Mouse (Mus musculus) liver, embryonic 14.5 days (tissue): ENCODE results near the gene Manba. TPM values are rescaled to one million over a fixed set of nuclear protein-coding genes. Genes with fewer than 3 reads are reported as not detected.

Experiments
- ATAC-seq: fragments of 200-750 bp; cut with Nextera tagmentation; 2 replicates; pipeline ENCODE4 v1.8.0; 2017; ENCODE audit warnings: moderate number of reproducible peaks, mild to moderate bottlenecking, moderate library complexity; ENCODE audit not compliant: insufficient read depth
- DNase-seq, 3 experiments: peaks; one replicate each; pipeline ENCODE4 v3.0.0-alpha.2; 2012 to 2013; ENCODE audit warnings: low read depth in 3 of 3, low spot score in 3 of 3
- H3K27ac ChIP-seq: fragments of 300-500 bp; sonication (generic); 2 replicates; pipeline ENCODE4 v1.5.1; 2014; ENCODE audit warnings: moderate library complexity, mild to moderate bottlenecking, control low read depth, inconsistent platforms
- H3K27me3 ChIP-seq: fragments of 300-500 bp; sonication (generic); 2 replicates; pipeline ENCODE4 v1.6.1; 2014; ENCODE audit warnings: mild to moderate bottlenecking, low read length, moderate library complexity; ENCODE audit not compliant: control insufficient read depth, insufficient read depth
- H3K36me3 ChIP-seq: fragments of 300-500 bp; sonication (generic); replicated peaks from 2 replicates; pipeline ENCODE4 v1.6.1; 2014; ENCODE audit warnings: low read depth; ENCODE audit not compliant: control insufficient read depth, insufficient read depth
- H3K4me1 ChIP-seq, 2 experiments: fragments of 200-500 bp in 1 of 2; fragments of 300-500 bp in 1 of 2; sonication (generic) in 1 of 2; replicated peaks; 2 replicates each; pipeline ENCODE4 v1.6.1; 2012 to 2014; ENCODE audit warnings: antibody characterized with exemption in 1 of 2, inconsistent platforms in 1 of 2, low read length in 1 of 2; ENCODE audit not compliant: control insufficient read depth in 2 of 2, insufficient read depth in 2 of 2
- H3K4me2 ChIP-seq: fragments of 300-500 bp; sonication (generic); 2 replicates; pipeline ENCODE4 v1.6.1; 2014; ENCODE audit warnings: low read depth, mild to moderate bottlenecking, control low read depth, moderate library complexity
- H3K4me3 ChIP-seq, 2 experiments: fragments of 200-500 bp in 1 of 2; fragments of 300-500 bp in 1 of 2; sonication (generic) in 1 of 2; 2 replicates each; pipeline ENCODE4 v1.5.1; 2012 to 2014; ENCODE audit warnings: low read depth in 2 of 2, low read length in 2 of 2, mild to moderate bottlenecking in 2 of 2, control low read depth in 1 of 2, inconsistent platforms in 1 of 2, moderate library complexity in 1 of 2; ENCODE audit not compliant: insufficient read depth in 1 of 2
- H3K9ac ChIP-seq: fragments of 300-500 bp; sonication (generic); replicated peaks from 2 replicates; pipeline ENCODE4 v1.6.1; 2014; ENCODE audit warnings: mild to moderate bottlenecking, control low read depth, moderate library complexity
- H3K9me3 ChIP-seq: fragments of 300-500 bp; sonication (generic); 2 replicates; pipeline ENCODE4 v1.6.1; 2016; ENCODE audit warnings: low read length, mixed read lengths; ENCODE audit not compliant: control insufficient read depth
- CTCF ChIP-seq: IDR thresholded peaks from 2 replicates; pipeline ENCODE4 v1.5.1; 2016; ENCODE audit warnings: antibody characterized with exemption, low read depth, control low read depth
- EP300 ChIP-seq: IDR thresholded peaks from 2 replicates; pipeline ENCODE4 v1.6.1; 2016; ENCODE audit warnings: antibody characterized with exemption, low read depth
- WGBS: fragments of 180-500 bp; shearing (Covaris S2); extraction: QIAGEN DNeasy Blood & Tissue Kit; methylation state at CpG from one replicate; pipeline ENCODE4 v1.1.7; 2014; ENCODE audit not compliant: insufficient replicate concordance; 5-methylcytosine and 5-hydroxymethylcytosine counted together
- polyA plus RNA-seq, 2 experiments: library from polyadenylated mRNA; depleted of rRNA in 1 of 2; stranded (reverse) in 1 of 2; unstranded in 1 of 2; fragments of >200 nt; fragmentation: Nextera tagmentation in 1 of 2; extraction: Ambion mirVana in 1 of 2; gene quantifications; 2 replicates each; pipeline versions ENCODE4 v1.2.1 to v1.2.3; 2012 to 2014

Manba gene
- polyA plus RNA-seq, 2 experiments, result 2.2 to 4.9 TPM

- 63% methylated on average over 21 of the region's 21 CpGs for WGBS
- peaks cover under 1 to 8% of the 10 kb centered on the region in 2 experiments; a peak in 3 of 4 replicates for H3K4me1 ChIP-seq
- no peak overlapping the region for H3K27ac ChIP-seq
- no peak for DNase-seq
- no peak overlapping the region for H3K9ac ChIP-seq
- no peak overlapping the region for H3K4me2 ChIP-seq
- H3K4me3 ChIP-seq, result no peak overlapping the region
- no peaks in the 10 kb centered on the region for H3K9me3 ChIP-seq
- TF ChIP-seq CTCF, result no peak
- ATAC-seq, result no peak
- H3K27me3 ChIP-seq, result no peaks in the 10 kb centered on the region
- H3K36me3 ChIP-seq, result no peaks in the 10 kb centered on the region; the same call in 1 of the 2 replicates
Measured at GRCm38 (mm10) chr3:135580439-135581275, 95.2 kb downstream of the Manba start.

GRCm38 (mm10) chr3:135581606-135582117 lies 96.3 kb downstream of the Manba start:
- Histone ChIP-seq H3K4me2 (no peak overlapping the region), H3K4me3 (no peak overlapping the region), H3K4me1 (peaks cover 8 to 15% of the 10 kb centered on the region in 2 experiments; a peak in 3 of 4 replicates), H3K36me3 (no peaks in the 10 kb centered on the region; the same call in 1 of the 2 replicates), H3K27ac (no peak overlapping the region), H3K9me3 (no peaks in the 10 kb centered on the region), H3K27me3 (no peaks in the 10 kb centered on the region), H3K9ac (no peak overlapping the region)
- ATAC-seq (no peak), DNase-seq (no peak)
- TF ChIP-seq EP300, result no peak
- peak; percentile 63 for TF ChIP-seq CTCF
- 30% methylated on average over 10 of the region's 10 CpGs for WGBS

GRCm38 (mm10) chr3:135582246-135582645 lies 96.8 kb downstream of the Manba start:
- TF ChIP-seq CTCF (no peak), EP300 (no peak)
- H3K4me2 ChIP-seq, result no peak overlapping the region
- H3K9me3 ChIP-seq, result no peaks in the 10 kb centered on the region
- H3K4me1 ChIP-seq, result peaks cover 13 to 20% of the 10 kb centered on the region in 2 experiments; a peak in 3 of 4 replicates
- H3K36me3 ChIP-seq, result no peaks in the 10 kb centered on the region; the same call in 1 of the 2 replicates
- DNase-seq, result no peak
- H3K9ac ChIP-seq, result no peak overlapping the region
- no peak overlapping the region for H3K4me3 ChIP-seq
- no peak for ATAC-seq
- no peak overlapping the region for H3K27ac ChIP-seq
- WGBS, result 70% methylated on average over 7 of the region's 7 CpGs
- no peaks in the 10 kb centered on the region for H3K27me3 ChIP-seq

GRCm38 (mm10) chr3:135585482-135585881 lies 100.1 kb downstream of the Manba start:
- no peaks in the 10 kb centered on the region for H3K27me3 ChIP-seq
- ATAC-seq (peak; percentile 97), DNase-seq (peak in 1 of 3 experiments; percentile 58)
- no peak for TF ChIP-seq CTCF
- TF ChIP-seq EP300, result peak; percentile 24; the same call in 1 of the 2 replicates
- peaks cover 13 to 20% of the 10 kb centered on the region in 2 experiments; a peak in 3 of 4 replicates for H3K4me1 ChIP-seq
- no peak overlapping the region for H3K9ac ChIP-seq
- H3K4me3 ChIP-seq, result no peak overlapping the region
- H3K4me2 ChIP-seq, result peak overlapping the region; percentile 3; the same call in 1 of the 2 replicates
- H3K36me3 ChIP-seq, result no peaks in the 10 kb centered on the region; the same call in none of the 2 replicates
- WGBS, result 48% methylated on average over 6 of the region's 6 CpGs
- H3K9me3 ChIP-seq, result no peaks in the 10 kb centered on the region
- H3K27ac ChIP-seq, result no peak overlapping the region

- Histone ChIP-seq H3K9me3 (no peaks in the 10 kb centered on the region), H3K36me3 (no peaks in the 10 kb centered on the region; the same call in none of the 2 replicates), H3K27ac (no peak overlapping the region), H3K9ac (no peak overlapping the region), H3K27me3 (no peaks in the 10 kb centered on the region), H3K4me3 (no peak overlapping the region), H3K4me2 (peak overlapping the region; percentile 3; the same call in 1 of the 2 replicates), H3K4me1 (peaks cover 13 to 18% of the 10 kb centered on the region in 2 experiments; a peak in 3 of 4 replicates)
- ATAC-seq (no peak), DNase-seq (no peak)
- no peak for TF ChIP-seq CTCF
- TF ChIP-seq EP300, result no peak
- WGBS, result 63% methylated on average over 2 of the region's 2 CpGs
Measured at GRCm38 (mm10) chr3:135586060-135586459, 100.6 kb downstream of the Manba start.
